Mouse (Mus musculus) ES-E14 (cell line): ENCODE results near the gene Amph.

Source experiments
- CHD2 ChIP-seq: IDR thresholded peaks from 2 replicates; pipeline ENCODE4 v1.6.1; 2014; ENCODE audit warnings: mild to moderate bottlenecking, low read depth, low read length, inconsistent platforms
- MAFK ChIP-seq: IDR thresholded peaks from 2 replicates; pipeline ENCODE4 v1.6.1; 2014; ENCODE audit warnings: mild to moderate bottlenecking, low read depth, low read length, inconsistent platforms; ENCODE audit not compliant: insufficient read depth
- ZC3H11A ChIP-seq: IDR thresholded peaks from 2 replicates; pipeline ENCODE4 v1.6.1; 2012; ENCODE audit warnings: low read depth, mild to moderate bottlenecking, inconsistent platforms, low read length, borderline replicate concordance
- ZNF384 ChIP-seq: IDR thresholded peaks from 2 replicates; pipeline ENCODE4 v1.6.1; 2012; ENCODE audit warnings: low read depth, low read length, inconsistent platforms

DNA sequence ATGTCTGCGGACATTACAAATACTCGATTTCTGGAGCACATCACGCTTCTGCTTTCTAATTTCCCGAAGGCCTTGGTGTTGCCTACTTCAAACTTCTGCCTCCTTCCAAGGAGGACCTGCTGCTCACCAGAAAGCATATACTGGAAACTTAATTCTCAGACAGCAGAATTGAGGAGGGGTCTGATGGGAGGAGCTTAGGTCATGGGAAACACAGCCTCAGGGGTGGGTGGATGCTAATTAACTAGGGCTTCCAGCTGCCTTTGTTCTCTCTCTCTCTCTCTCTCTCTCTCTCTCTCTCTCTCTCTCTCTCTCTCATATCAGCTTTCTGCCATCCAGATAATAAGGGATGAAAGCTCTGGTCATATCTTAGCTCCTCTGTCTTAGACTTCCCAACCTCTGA lies 5.6 kb downstream of the Amph start:
- TF ChIP-seq CHD2 (no peak), MAFK (no peak), ZNF384 (no peak), ZC3H11A (no peak)
